Mouse (Mus musculus) lung, postnatal 36 days (tissue): ENCODE results near the gene Csn2.

ENCODE experiments used
- DNase-seq: peaks from one replicate; pipeline ENCODE4 v3.0.0; 2022; ENCODE audit warnings: mixed read lengths

Csn2 gene

GRCm38 (mm10) chr5:87699530-87699929, at the start of gene Csn2:
TSS of gene Csn2 (minus strand) at chr5:87699630.
- no peak for DNase-seq

GRCm38 (mm10) chr5:87734821-87735220, 35.4 kb upstream of the Csn2 start:
- DNase-seq, result no peak

GRCm38 (mm10) chr5:87705891-87706290, 6.5 kb upstream of the Csn2 start:
- DNase-seq, result no peak

DNA sequence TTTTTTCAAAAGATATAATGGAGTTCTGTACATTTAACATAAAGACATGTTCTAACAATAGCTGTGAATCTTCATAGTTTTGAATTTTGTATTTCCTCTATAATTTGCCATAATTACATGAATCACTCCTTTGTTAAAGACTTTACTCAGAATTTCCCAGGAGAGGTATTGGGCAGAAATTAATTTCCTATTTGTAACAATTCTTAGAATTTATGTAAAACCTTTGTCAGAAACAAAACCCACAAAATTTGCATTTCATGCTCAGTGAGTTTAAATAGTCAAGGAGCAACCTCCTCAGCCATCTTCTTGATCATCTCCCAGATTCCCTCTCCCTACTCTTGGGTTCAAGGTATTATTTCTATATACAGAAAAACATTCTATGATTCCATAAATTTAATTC, 33.5 kb downstream of the Csn2 start, which contains the start of gene Csn1s1:
Gene Csn1s1, plus strand, starts transcription at position 301 of the 400 bp plus-strand sequence.
- DNase-seq, result no peak

DNA sequence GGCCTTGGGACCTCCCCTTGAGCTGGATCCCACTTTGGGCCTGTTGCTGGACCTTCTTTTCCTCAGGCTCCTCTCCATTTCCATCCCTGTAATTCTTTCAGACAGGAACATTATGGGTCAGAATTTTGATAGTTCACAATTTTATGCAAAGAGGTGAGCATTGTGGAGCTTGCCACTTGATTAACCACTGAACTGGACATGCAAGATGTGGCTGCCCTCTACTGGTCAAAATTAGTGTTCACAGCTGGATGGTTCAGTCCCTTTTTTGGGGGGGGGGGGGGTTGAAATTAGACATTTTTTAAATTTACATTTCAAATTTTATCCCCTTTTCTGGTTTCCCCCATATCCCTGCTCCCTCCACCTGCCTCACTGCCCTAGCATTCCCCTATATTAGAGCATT, 56.6 kb downstream of the Csn2 start:
- DNase-seq, result peak; percentile 39
